8 mouse cellular contexts compared by ENCODE assay signal in the genomic region with DNA sequence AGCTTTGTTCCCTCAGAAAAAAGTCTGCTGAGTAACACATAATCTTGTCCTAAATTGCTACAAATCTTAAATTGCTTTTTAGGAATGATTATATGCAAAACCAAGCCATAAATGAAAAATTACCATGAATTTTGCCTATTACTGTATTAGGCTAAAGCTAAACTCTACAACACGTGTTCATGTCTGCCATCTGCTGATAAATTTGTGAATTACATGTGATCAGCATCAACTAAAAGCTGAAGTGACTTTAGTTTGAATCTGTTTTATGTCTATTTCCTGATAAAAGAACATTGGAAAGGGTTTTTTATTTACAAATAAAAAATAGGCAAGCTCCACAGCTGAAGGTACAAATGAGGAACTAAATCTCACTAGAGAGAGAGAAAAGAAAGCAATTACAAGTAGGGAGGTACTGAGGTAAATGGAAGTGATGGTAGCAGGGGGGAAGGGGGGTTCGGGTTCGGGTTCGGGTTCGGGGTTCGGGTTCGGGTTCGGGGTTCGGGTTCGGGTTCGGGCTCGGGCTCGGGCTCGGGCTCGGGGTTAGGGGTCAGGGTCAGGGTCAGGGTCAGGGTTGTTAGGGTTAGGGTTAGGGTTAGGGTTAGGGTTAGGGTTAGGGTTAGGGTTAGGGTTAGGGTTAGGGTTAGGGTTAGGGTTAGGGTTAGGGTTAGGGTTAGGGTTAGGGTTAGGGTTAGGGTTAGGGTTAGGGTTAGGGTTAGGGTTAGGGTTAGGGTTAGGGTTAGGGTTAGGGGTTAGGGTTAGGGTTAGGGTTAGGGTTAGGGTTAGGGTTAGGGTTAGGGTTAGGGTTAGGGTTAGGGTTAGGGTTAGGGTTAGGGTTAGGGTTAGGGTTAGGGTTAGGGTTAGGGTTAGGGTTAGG.
DNase-seq lines count a peak whose midpoint lies in the region; ATAC-seq lines count a peak whose summit lies in the region.

No protein-coding gene starts in this region.

- ATAC-seq in frontal cortex, adult (ENCODE audit: low TSS enrichment), result peak; percentile 52
- ATAC-seq in megakaryocyte progenitor cell, adult 5-6 weeks (replicated peaks; ENCODE audit: poor library complexity), result peak; percentile 98

- peak; percentile 70 for DNase-seq in MN1 (ENCODE audit: low spot score)
- DNase-seq in cerebellum, adult 9-10 months, result peak; percentile 74
- DNase-seq in hindlimb bud, embryonic 11.5 days (ENCODE audit: extremely low spot score, low read depth, low spot score), result peak; percentile 78
- peak; percentile 56 to 61 for DNase-seq in left cerebral cortex, adult 18-20 months (ENCODE audit: low spot score in 2 of 2)
- peak; percentile 28 for DNase-seq in right cerebral cortex, postnatal 25 days
- peak; percentile 84 for DNase-seq in urinary bladder, postnatal 25 days (ENCODE audit: low spot score)

Comparison
In these comparisons a context has a peak if more than half of its experiments do, and no peak if none do; other contexts are left out.
1. Peak in every context shown above with its lines: DNase-seq and ATAC-seq.
2. DNase-seq: peak in every context shown above with its lines; median percentile 84 in urinary bladder, postnatal 25 days; 78 in hindlimb bud, embryonic 11.5 days; 74 in cerebellum, adult 9-10 months; 70 in MN1; 58 in left cerebral cortex, adult 18-20 months; 28 in right cerebral cortex, postnatal 25 days.